Mouse (Mus musculus) liver, postnatal 0 days (tissue): ENCODE measurements at regions not wholly inside any gene's neighbourhood (a gene's known extent, or its start where the extent isn't known, plus 50 kb on each side); places are given as distances from the start of the nearest gene placed in this dataset.

ENCODE experiments used
- CTCF ChIP-seq: sonication (generic); IDR thresholded peaks from 2 replicates; pipeline ENCODE4 v1.5.1; 2016; ENCODE audit warnings: antibody characterized with exemption, low read depth
- EP300 ChIP-seq: IDR thresholded peaks from 2 replicates; pipeline ENCODE4 v1.6.1; 2016; ENCODE audit warnings: antibody characterized with exemption, low read depth, mild to moderate bottlenecking

GRCm38 (mm10) chr5:47508689-47509301 lies 474.1 kb upstream of the Slit2 start:
- TF ChIP-seq CTCF, result no peak
- TF ChIP-seq EP300, result no peak
